ENCODE assay signal across 8 mouse cellular contexts in genomic region chr10:20310969-20311769, GRCm38 (mm10). TPM values are rescaled to one million over a fixed set of nuclear protein-coding genes. Genes with fewer than 3 reads are reported as not detected.
DNase-seq lines count a peak whose midpoint lies in the region; ATAC-seq and TF ChIP-seq lines count a peak whose summit lies in the region.

No protein-coding gene starts in this region.

- no peaks in the 10 kb centered on the region for H3K27me3 ChIP-seq in kidney, embryonic 14.5 days (ENCODE audit: control insufficient read depth, insufficient read depth, low read length)
- H3K27me3 ChIP-seq in hindbrain, embryonic 12.5 days = no peaks in the 10 kb centered on the region
- no peaks in the 10 kb centered on the region for H3K27me3 ChIP-seq in liver, postnatal 0 days (ENCODE audit: insufficient read depth, low read length)
- no peaks in the 10 kb centered on the region for H3K27me3 ChIP-seq in stomach, embryonic 16.5 days (ENCODE audit: control insufficient read depth, insufficient read depth, low read length)

- no peak for TF ChIP-seq CTCF in cortical plate, adult 2 months (IDR thresholded peaks at IDR 0.05; ENCODE audit: extremely low read depth, insufficient read depth, low read length)
- TF ChIP-seq CTCF in liver, postnatal 0 days (IDR thresholded peaks at IDR 0.05; ENCODE audit: low read depth) = no peak

- no peak for DNase-seq in kidney, postnatal 14 days
- DNase-seq in liver, postnatal 0 days = no peak
- DNase-seq in cerebellum, adult 8-10 months = no peak
- no peak for DNase-seq in frontal cortex, adult 2 months (ENCODE audit: extremely low spot score in 1 of 2, low spot score in 1 of 2)

- ATAC-seq in kidney, embryonic 14.5 days (ENCODE audit: low FRiP score, low TSS enrichment) = no peak
- peak; percentile 0; the same call in 1 of the 2 replicates for ATAC-seq in hindbrain, embryonic 12.5 days (ENCODE audit: low FRiP score)
- ATAC-seq in liver, postnatal 0 days = no peak
- no peak for ATAC-seq in stomach, embryonic 16.5 days (ENCODE audit: insufficient read depth, low FRiP score)

- peak overlapping the region; percentile 77 for H3K4me2 ChIP-seq in kidney, embryonic 14.5 days (replicated peaks; ENCODE audit: low read depth, low read length)
- peak overlapping the region; percentile 72 for H3K4me2 ChIP-seq in hindbrain, embryonic 12.5 days (replicated peaks)
- peak overlapping the region; percentile 90 for H3K4me2 ChIP-seq in liver, postnatal 0 days (ENCODE audit: low read depth, low read length)
- peak overlapping the region; percentile 65 for H3K4me2 ChIP-seq in stomach, embryonic 16.5 days (ENCODE audit: low read depth, low read length)

- no peak for TF ChIP-seq POLR2A in cortical plate, adult 2 months (IDR thresholded peaks at IDR 0.05; ENCODE audit: extremely low read depth, insufficient read depth, low read length)

- TF ChIP-seq EP300 in liver, postnatal 0 days (IDR thresholded peaks at IDR 0.05; ENCODE audit: low read depth) = no peak

- peaks cover 15% of the 10 kb centered on the region; the same call in 1 of the 2 replicates for H3K4me1 ChIP-seq in kidney, embryonic 14.5 days (ENCODE audit: control insufficient read depth, insufficient read depth, low read length)
- H3K4me1 ChIP-seq in cortical plate, adult 2 months (ENCODE audit: control insufficient read depth, insufficient read depth, low read length) = peaks cover 2% of the 10 kb centered on the region; the same call in 1 of the 2 replicates
- H3K4me1 ChIP-seq in hindbrain, embryonic 12.5 days = peaks cover 19% of the 10 kb centered on the region
- H3K4me1 ChIP-seq in liver, postnatal 0 days (ENCODE audit: insufficient read depth) = peaks cover 17% of the 10 kb centered on the region
- H3K4me1 ChIP-seq in stomach, embryonic 16.5 days (ENCODE audit: control insufficient read depth, insufficient read depth, low read length) = peaks cover 12% of the 10 kb centered on the region; the same call in 1 of the 2 replicates

- H3K4me3 ChIP-seq in kidney, embryonic 14.5 days (ENCODE audit: low read length) = peak overlapping the region; percentile 86
- H3K4me3 ChIP-seq in cortical plate, adult 2 months (ENCODE audit: insufficient read depth, low read length) = peak overlapping the region; percentile 78
- peak overlapping the region; percentile 77 for H3K4me3 ChIP-seq in hindbrain, embryonic 12.5 days
- peak overlapping the region; percentile 78 for H3K4me3 ChIP-seq in liver, postnatal 0 days (ENCODE audit: low read depth, low read length)
- H3K4me3 ChIP-seq in stomach, embryonic 16.5 days (replicated peaks; ENCODE audit: low read length) = peak overlapping the region; percentile 87

- WGBS in kidney, embryonic 14.5 days = 44% methylated on average over 11 of the region's 11 CpGs
- 49% methylated on average over 11 of the region's 11 CpGs for WGBS in hindbrain, embryonic 12.5 days
- WGBS in liver, postnatal 0 days (ENCODE audit: insufficient replicate concordance) = 44% methylated on average over 11 of the region's 11 CpGs
- WGBS in stomach, embryonic 16.5 days = 40% methylated on average over 11 of the region's 11 CpGs

- H3K9ac ChIP-seq in kidney, embryonic 14.5 days (ENCODE audit: low read depth, low read length) = peak overlapping the region; percentile 97
- peak overlapping the region; percentile 89 for H3K9ac ChIP-seq in hindbrain, embryonic 12.5 days
- peak overlapping the region; percentile 85 for H3K9ac ChIP-seq in liver, postnatal 0 days (replicated peaks)
- peak overlapping the region; percentile 82 for H3K9ac ChIP-seq in stomach, embryonic 16.5 days (ENCODE audit: low read length)

- peak overlapping the region; percentile 100 for H3K27ac ChIP-seq in kidney, embryonic 14.5 days (ENCODE audit: low read depth, low read length)
- peak overlapping the region; percentile 97 for H3K27ac ChIP-seq in cortical plate, adult 2 months (ENCODE audit: insufficient read depth, low read length)
- peak overlapping the region; percentile 100 for H3K27ac ChIP-seq in hindbrain, embryonic 12.5 days
- H3K27ac ChIP-seq in liver, postnatal 0 days (ENCODE audit: low read depth) = peak overlapping the region; percentile 100
- H3K27ac ChIP-seq in stomach, embryonic 16.5 days (ENCODE audit: low read length) = peak overlapping the region; percentile 99

- no peaks in the 10 kb centered on the region for H3K9me3 ChIP-seq in kidney, embryonic 14.5 days (ENCODE audit: control insufficient read depth, low read length)
- no peaks in the 10 kb centered on the region for H3K9me3 ChIP-seq in hindbrain, embryonic 12.5 days (replicated peaks)
- H3K9me3 ChIP-seq in liver, postnatal 0 days (ENCODE audit: low read length) = no peaks in the 10 kb centered on the region
- H3K9me3 ChIP-seq in stomach, embryonic 16.5 days (replicated peaks; ENCODE audit: control insufficient read depth, low read length) = no peaks in the 10 kb centered on the region

- peaks cover 4% of the 10 kb centered on the region; the same call in 1 of the 2 replicates for H3K36me3 ChIP-seq in kidney, embryonic 14.5 days (ENCODE audit: control insufficient read depth, insufficient read depth, low read length)
- no peaks in the 10 kb centered on the region for H3K36me3 ChIP-seq in hindbrain, embryonic 12.5 days
- H3K36me3 ChIP-seq in liver, postnatal 0 days (replicated peaks; ENCODE audit: insufficient read depth, low read length) = no peaks in the 10 kb centered on the region; the same call in 1 of the 2 replicates
- no peaks in the 10 kb centered on the region for H3K36me3 ChIP-seq in stomach, embryonic 16.5 days (ENCODE audit: control insufficient read depth, insufficient read depth, low read length)

RNA-seq across cellular contexts. Expression of gene Bclaf1, which starts 1.1 kb away (rescaled TPM):
- 115 and 168 TPM in 2 replicates for polyA plus RNA-seq in kidney, embryonic 14.5 days (2014; fragmentation: Nextera tagmentation; extraction: Ambion mirVana)
- polyA plus RNA-seq in cortical plate, adult 2 months (2012; rRNA removed) = 68.7 and 71.4 TPM in 2 replicates
- 158 and 163 TPM in 2 replicates for polyA plus RNA-seq in hindbrain, embryonic 12.5 days (2016; fragmentation: Nextera tagmentation; extraction: Ambion mirVana)
- 27.0 and 33.8 TPM in 2 replicates for polyA plus RNA-seq in liver, postnatal 0 days (2015; fragmentation: Nextera tagmentation; extraction: Ambion mirVana)
- polyA plus RNA-seq in stomach, embryonic 16.5 days (2015; fragmentation: Nextera tagmentation; extraction: Ambion mirVana) = 103 and 105 TPM in 2 replicates
- 83.5 and 86.7 TPM in 2 replicates for polyA plus RNA-seq in frontal cortex, adult 2 months (2012; rRNA removed)

RNA-seq across cellular contexts. Expression of gene Mtfr2, which starts 36.4 kb away (rescaled TPM):
- 2.9 and 3.8 TPM in 2 replicates for polyA plus RNA-seq in kidney, embryonic 14.5 days (2014; fragmentation: Nextera tagmentation; extraction: Ambion mirVana)
- 0.76 and 0.79 TPM in 2 replicates for polyA plus RNA-seq in cortical plate, adult 2 months (2012; rRNA removed)
- polyA plus RNA-seq in hindbrain, embryonic 12.5 days (2016; fragmentation: Nextera tagmentation; extraction: Ambion mirVana) = 1.7 and 2.0 TPM in 2 replicates
- polyA plus RNA-seq in liver, postnatal 0 days (2015; fragmentation: Nextera tagmentation; extraction: Ambion mirVana) = 1.3 and 1.5 TPM in 2 replicates
- polyA plus RNA-seq in stomach, embryonic 16.5 days (2015; fragmentation: Nextera tagmentation; extraction: Ambion mirVana) = 1.5 and 1.6 TPM in 2 replicates
- 0.82 and 1.1 TPM in 2 replicates for polyA plus RNA-seq in frontal cortex, adult 2 months (2012; rRNA removed)
